Mouse (Mus musculus) megakaryocyte, embryonic 14.5 days (primary cell): ENCODE measurements around the gene Morf4l2. TPM values are rescaled to one million over a fixed set of nuclear protein-coding genes. Genes with fewer than 3 reads are reported as not detected.
A peak's percentile ranks its signal among the peaks of the same experiment; 100 is the strongest.
"Not testable (repeated sequence)": the region's sequence is repeated elsewhere in the genome, so short reads cannot be mapped to it uniquely, and the experiment has no call there.

Experiments
- H3K27me3 ChIP-seq: replicated peaks from 2 replicates; pipeline ENCODE3; 2012; ENCODE audit warnings: inconsistent platforms
- H3K36me3 ChIP-seq: replicated peaks from 2 replicates; pipeline ENCODE3; 2012; ENCODE audit warnings: low read length, inconsistent platforms, mixed read lengths
- H3K4me1 ChIP-seq: 2 replicates; pipeline ENCODE4 v1.6.1; 2012; ENCODE audit warnings: inconsistent platforms
- H3K4me3 ChIP-seq: replicated peaks from 2 replicates; pipeline ENCODE3; 2012; ENCODE audit warnings: moderate library complexity, mild to moderate bottlenecking, inconsistent platforms
- H3K9me3 ChIP-seq: 2 replicates; pipeline ENCODE4 v1.6.1; 2012; ENCODE audit warnings: inconsistent platforms
- FLI1 ChIP-seq: IDR thresholded peaks from 2 replicates; pipeline ENCODE4 v1.6.1; 2012; ENCODE audit warnings: low read length, inconsistent platforms, mixed read lengths
- GATA1 ChIP-seq: IDR thresholded peaks from 3 replicates; pipeline ENCODE4 v1.6.1; 2012; ENCODE audit warnings: mixed read lengths, low read length, inconsistent platforms, borderline replicate concordance
- polyA plus RNA-seq: library from polyadenylated mRNA; stranded (reverse); fragments of >175 nt; gene quantifications from 2 replicates; pipeline ENCODE4 v1.2.3, GENCODE M21; 2012; ENCODE audit warnings: low replicate concordance; ENCODE audit not compliant: insufficient read depth

The Morf4l2 gene
- polyA plus RNA-seq, 1 experiment, result 360 TPM

DNA sequence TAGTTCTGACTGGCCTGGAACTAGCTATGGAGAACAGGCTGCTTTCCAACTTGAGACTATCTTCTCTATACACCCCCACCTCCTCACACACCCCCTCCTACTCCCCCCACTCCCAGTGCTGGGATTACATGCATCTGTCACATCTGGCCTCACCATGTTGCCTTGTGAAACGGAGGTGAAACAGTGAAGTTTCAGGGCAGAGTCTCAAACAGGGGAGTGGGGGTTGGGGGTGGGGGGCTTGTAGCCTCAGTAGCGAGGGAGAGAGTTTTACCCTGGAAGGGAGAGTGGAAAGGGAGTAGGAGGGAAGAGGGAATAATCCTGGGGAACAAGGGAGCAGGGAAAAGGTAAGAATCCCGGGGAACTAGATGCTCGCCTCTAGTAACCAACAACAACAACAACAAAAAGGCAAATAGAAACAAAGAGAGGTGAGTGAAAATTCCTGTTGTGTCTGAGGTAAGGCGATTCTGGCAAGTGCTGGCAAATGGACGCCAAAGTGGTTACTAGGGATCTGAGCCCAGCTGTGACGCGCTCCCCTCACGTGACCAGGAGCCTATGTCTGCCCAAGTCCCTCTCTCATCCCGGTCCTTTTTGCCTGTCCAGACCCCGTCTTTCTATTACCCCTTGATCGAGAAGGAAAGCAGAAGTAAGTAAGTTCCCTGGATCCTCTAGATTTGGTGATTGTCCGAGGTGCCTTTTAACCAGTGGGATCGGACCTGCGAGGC lies 35.9 kb downstream of the Morf4l2 start, which contains the start of gene Tceal1:
Tceal1 (plus strand) TSS at position 537 of the 722 bp plus-strand sequence.
- Histone ChIP-seq H3K27me3 (peaks cover 21% of the 10 kb centered on the region), H3K9me3 (no peaks in the 10 kb centered on the region), H3K4me3 (peak within 1 kb of the TSS; percentile 87), H3K36me3 (no peaks in the 10 kb centered on the region), H3K4me1 (peaks cover 6% of the 10 kb centered on the region; the same call in 1 of the 2 replicates)
- no peak for TF ChIP-seq FLI1
- no peak for TF ChIP-seq GATA1

DNA sequence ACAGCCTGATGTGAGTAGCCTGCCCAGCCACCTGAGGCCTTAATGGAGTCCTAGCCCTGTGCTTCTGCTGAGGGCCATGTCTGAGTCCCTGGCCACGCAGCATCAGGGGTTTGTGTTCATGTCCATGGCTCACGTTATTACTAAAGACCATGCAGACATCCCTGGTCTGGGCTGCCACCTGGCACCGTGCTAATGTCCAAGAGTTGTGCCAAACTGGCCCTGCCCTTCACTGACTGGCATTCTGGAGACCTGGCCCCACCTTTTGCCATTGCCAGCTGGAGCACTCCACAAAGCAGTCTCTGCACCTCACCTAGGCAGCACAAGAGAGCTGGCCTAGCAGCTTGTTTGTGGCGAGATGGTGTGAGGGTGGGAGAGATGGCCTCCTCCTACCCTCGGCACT lies 50.3 kb downstream of the Morf4l2 start:
- TF ChIP-seq GATA1 (no peak), FLI1 (no peak)

DNA sequence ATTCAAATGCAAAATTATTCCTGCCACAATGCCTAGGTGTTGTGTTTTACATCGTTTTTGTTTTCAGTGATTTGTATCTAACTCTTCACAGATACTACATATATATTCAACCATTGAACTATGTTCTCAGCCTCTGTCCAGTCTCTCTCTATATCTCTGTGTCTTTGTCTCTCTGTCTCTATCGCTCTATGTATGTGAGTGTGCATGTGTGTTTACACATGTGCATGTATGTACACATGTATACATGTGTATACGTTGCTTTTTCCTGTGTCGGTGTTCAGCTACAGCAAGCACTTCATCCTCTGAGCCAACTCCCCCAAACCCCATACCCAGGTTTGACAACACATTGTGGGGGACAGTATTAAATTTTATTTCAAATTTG lies 51.2 kb downstream of the Morf4l2 start:
- peaks cover 13% of the 10 kb centered on the region for H3K9me3 ChIP-seq

More for the DNA sequence above, 50.3 kb downstream of the Morf4l2 start:
- H3K36me3 ChIP-seq, result no peaks in the 10 kb centered on the region
- peaks cover 6% of the 10 kb centered on the region for H3K27me3 ChIP-seq
- H3K9me3 ChIP-seq, result peaks cover 9% of the 10 kb centered on the region
- no peaks in the 10 kb centered on the region for H3K4me1 ChIP-seq
- H3K4me3 ChIP-seq, result no peak overlapping the region

DNA sequence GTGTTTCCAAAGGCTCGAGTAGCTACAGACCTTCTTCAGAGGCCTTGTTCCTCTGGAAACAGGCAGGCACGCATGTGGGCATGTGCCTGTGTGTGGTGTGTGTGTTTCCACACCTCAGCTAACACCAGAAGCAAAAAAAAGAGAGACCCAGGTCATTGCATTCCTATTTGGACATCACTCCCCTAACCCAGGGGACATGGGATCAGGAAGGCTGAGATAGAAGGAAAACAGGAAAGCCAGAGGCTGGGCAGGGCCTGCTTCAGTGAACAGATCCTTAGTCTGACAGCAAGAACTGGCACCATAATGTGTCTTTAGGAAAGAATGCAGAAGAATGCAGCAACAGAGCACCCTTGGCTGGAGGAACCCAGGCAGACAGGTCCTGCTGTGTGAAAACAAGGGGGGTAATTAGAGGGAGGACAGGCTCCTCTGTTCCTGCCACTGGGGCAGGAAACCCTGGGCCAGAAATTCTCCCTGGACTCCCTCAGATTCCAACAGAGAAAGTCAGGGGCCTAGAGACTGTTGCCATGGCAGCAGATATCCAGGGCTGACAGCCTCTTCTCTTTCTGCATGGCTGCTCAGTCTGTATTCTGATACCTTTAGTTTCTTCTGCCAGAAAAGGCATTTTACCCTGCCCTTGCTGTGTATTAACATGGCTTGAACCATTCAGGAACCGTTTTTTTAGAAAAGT lies 51.7 kb downstream of the Morf4l2 start:
- H3K4me3 ChIP-seq, H3K27me3 ChIP-seq, H3K36me3 ChIP-seq, H3K4me1 ChIP-seq: not testable (repeated sequence)
- peaks cover 13% of the 10 kb centered on the region for H3K9me3 ChIP-seq

More for the DNA sequence above, 51.2 kb downstream of the Morf4l2 start:
- Histone ChIP-seq H3K4me3 (no peak overlapping the region), H3K36me3 (no peaks in the 10 kb centered on the region), H3K4me1 (no peaks in the 10 kb centered on the region), H3K27me3 (peaks cover 6% of the 10 kb centered on the region)
- TF ChIP-seq GATA1 (no peak), FLI1 (no peak)

Other genes starting within 250 kb of the Morf4l2 start
- gene Kir3dl1, start 225.7 kb downstream of the Morf4l2 start, polyA plus RNA-seq, result 0.12 TPM in 1 of 2 replicates, not detected in the other
- not detected in 2 replicates for gene Kir3dl2, start 199.6 kb downstream of the Morf4l2 start, polyA plus RNA-seq
- not detected in 2 replicates for gene Tceal3, start 152.8 kb downstream of the Morf4l2 start, polyA plus RNA-seq
- not detected in 2 replicates for gene Tceal1, start 35.7 kb downstream of the Morf4l2 start, polyA plus RNA-seq
- not detected in 2 replicates for gene Glra4, start 36.5 kb upstream of the Morf4l2 start, polyA plus RNA-seq
- gene Plp1, start 79.0 kb upstream of the Morf4l2 start, polyA plus RNA-seq, result 0.29 TPM in 1 of 2 replicates, not detected in the other
- gene Rab9b, start 125.1 kb upstream of the Morf4l2 start, polyA plus RNA-seq, result not detected in 2 replicates
- gene H2bfm, start 183.6 kb upstream of the Morf4l2 start, polyA plus RNA-seq, result not detected in 2 replicates
- gene Tmsb15b2, start 231.8 kb upstream of the Morf4l2 start, polyA plus RNA-seq, result not detected in 2 replicates
- gene Tmsb15l, start 233.2 kb upstream of the Morf4l2 start, polyA plus RNA-seq, result not detected in 2 replicates
- not detected in 2 replicates for gene Tmsb15b1, start 233.2 kb upstream of the Morf4l2 start, polyA plus RNA-seq
- gene Zcchc18, start 249.5 kb upstream of the Morf4l2 start, polyA plus RNA-seq, result 1.2 TPM in 1 of 2 replicates, not detected in the other